Comparison of ENCODE assay signal across 8 mouse cellular contexts in genomic region chr2:80445926-80446307, GRCm38 (mm10). TPM values are rescaled to one million over a fixed set of nuclear protein-coding genes. Genes with fewer than 3 reads are reported as not detected.
DNase-seq lines count a peak whose midpoint lies in the region; ATAC-seq and TF ChIP-seq lines count a peak whose summit lies in the region.

No protein-coding gene starts in this region.

- no peak overlapping the region for H3K9ac ChIP-seq in lung, postnatal 0 days (replicated peaks; ENCODE audit: low read depth)
- H3K9ac ChIP-seq in limb, embryonic 14.5 days (ENCODE audit: low read depth, low read length, severe bottlenecking): peak overlapping the region; percentile 53
- peak overlapping the region; percentile 69; the same call in 1 of the 2 replicates for H3K9ac ChIP-seq in stomach, embryonic 16.5 days (ENCODE audit: low read length)

- ATAC-seq in lung, postnatal 0 days: no peak
- no peak for ATAC-seq in limb, embryonic 14.5 days (ENCODE audit: low FRiP score, low read depth)
- ATAC-seq in stomach, embryonic 16.5 days (ENCODE audit: insufficient read depth, low FRiP score): no peak

- peaks cover 2% of the 10 kb centered on the region; the same call in 1 of the 2 replicates for H3K9me3 ChIP-seq in lung, postnatal 0 days (ENCODE audit: low read length)
- peaks cover 7% of the 10 kb centered on the region for H3K9me3 ChIP-seq in limb, embryonic 14.5 days (ENCODE audit: control insufficient read depth, low read length)
- peaks cover 6% of the 10 kb centered on the region for H3K9me3 ChIP-seq in stomach, embryonic 16.5 days (replicated peaks; ENCODE audit: control insufficient read depth, low read length)

- no peak for TF ChIP-seq POLR2A in cerebellum, adult 2 months (IDR thresholded peaks at IDR 0.05; ENCODE audit: borderline replicate concordance, insufficient read depth, low read length)
- TF ChIP-seq POLR2A in limb, embryonic 14.5 days (IDR thresholded peaks at IDR 0.05; ENCODE audit: borderline replicate concordance, extremely low read depth, insufficient read depth, insufficient read length): no peak

- H3K27me3 ChIP-seq in cerebellum, adult 2 months (ENCODE audit: control insufficient read depth, insufficient read depth, low read length): no peaks in the 10 kb centered on the region
- peaks cover 5% of the 10 kb centered on the region; the same call in 1 of the 2 replicates for H3K27me3 ChIP-seq in lung, postnatal 0 days (replicated peaks; ENCODE audit: insufficient read depth, low read length)
- H3K27me3 ChIP-seq in limb, embryonic 14.5 days (ENCODE audit: control insufficient read depth, insufficient read depth, low read length): peaks cover 12% of the 10 kb centered on the region; the same call in 1 of the 2 replicates
- H3K27me3 ChIP-seq in stomach, embryonic 16.5 days (ENCODE audit: control insufficient read depth, insufficient read depth, low read length): peaks cover 14% of the 10 kb centered on the region

- H3K4me3 ChIP-seq in cerebellum, adult 2 months (replicated peaks; ENCODE audit: insufficient read depth, low read depth, low read length): peak overlapping the region; percentile 73
- peak overlapping the region; percentile 53 for H3K4me3 ChIP-seq in lung, postnatal 0 days (ENCODE audit: low read depth, low read length)
- peak overlapping the region; percentile 61 for H3K4me3 ChIP-seq in limb, embryonic 14.5 days (replicated peaks; ENCODE audit: low read length)
- H3K4me3 ChIP-seq in stomach, embryonic 16.5 days (replicated peaks; ENCODE audit: low read length): peak overlapping the region; percentile 64

- no peak for TF ChIP-seq EP300 in lung, postnatal 0 days (IDR thresholded peaks at IDR 0.05)

- peak overlapping the region; percentile 96 for H3K4me2 ChIP-seq in lung, postnatal 0 days (replicated peaks; ENCODE audit: low read depth, low read length)
- H3K4me2 ChIP-seq in limb, embryonic 14.5 days (replicated peaks; ENCODE audit: low read depth, low read length, severe bottlenecking): peak overlapping the region; percentile 92
- peak overlapping the region; percentile 100 for H3K4me2 ChIP-seq in stomach, embryonic 16.5 days (ENCODE audit: low read depth, low read length)

- 60% methylated on average over 10 of the region's 10 CpGs for WGBS in cerebellum, adult 2 months
- WGBS in lung, postnatal 0 days: 21% methylated on average over 10 of the region's 10 CpGs
- WGBS in limb, embryonic 14.5 days: 6% methylated on average over 10 of the region's 10 CpGs
- WGBS in stomach, embryonic 16.5 days: 22% methylated on average over 10 of the region's 10 CpGs

- no peak for TF ChIP-seq CTCF in cerebellum, adult 2 months (IDR thresholded peaks at IDR 0.05; ENCODE audit: borderline replicate concordance, insufficient read depth, low read depth, low read length)
- no peak for TF ChIP-seq CTCF in lung, postnatal 0 days (IDR thresholded peaks at IDR 0.05)

- H3K27ac ChIP-seq in cerebellum, adult 2 months (ENCODE audit: insufficient read depth, low read length): no peak overlapping the region
- no peak overlapping the region for H3K27ac ChIP-seq in lung, postnatal 0 days (ENCODE audit: low read length)
- H3K27ac ChIP-seq in limb, embryonic 14.5 days (replicated peaks; ENCODE audit: low read depth, low read length): no peak overlapping the region
- H3K27ac ChIP-seq in stomach, embryonic 16.5 days (ENCODE audit: low read length): no peak overlapping the region

- DNase-seq in cerebellum, adult 2 months: no peak
- DNase-seq in cerebellum, adult 11 months: no peak
- no peak for DNase-seq in lung, postnatal 0 days (ENCODE audit: low spot score)
- DNase-seq in lung, adult 18-20 months: no peak
- DNase-seq in limb, embryonic 14.5 days (ENCODE audit: low spot score): no peak
- DNase-seq in MN1 (ENCODE audit: low spot score): no peak
- no peak for DNase-seq in frontal cortex, postnatal 25 days (ENCODE audit: low spot score in 2 of 2)

- H3K36me3 ChIP-seq in lung, postnatal 0 days (ENCODE audit: insufficient read depth, low read length): no peaks in the 10 kb centered on the region
- H3K36me3 ChIP-seq in limb, embryonic 14.5 days (ENCODE audit: control insufficient read depth, insufficient read depth, low read length): no peaks in the 10 kb centered on the region
- no peaks in the 10 kb centered on the region for H3K36me3 ChIP-seq in stomach, embryonic 16.5 days (ENCODE audit: control insufficient read depth, insufficient read depth, low read length)

- H3K4me1 ChIP-seq in cerebellum, adult 2 months (ENCODE audit: control insufficient read depth, insufficient read depth, low read length): no peaks in the 10 kb centered on the region
- peaks cover 8% of the 10 kb centered on the region; the same call in 1 of the 2 replicates for H3K4me1 ChIP-seq in lung, postnatal 0 days (ENCODE audit: insufficient read depth, low read depth, low read length)
- no peaks in the 10 kb centered on the region; the same call in 1 of the 2 replicates for H3K4me1 ChIP-seq in limb, embryonic 14.5 days (ENCODE audit: control insufficient read depth, insufficient read depth, low read length)
- H3K4me1 ChIP-seq in stomach, embryonic 16.5 days (ENCODE audit: control insufficient read depth, insufficient read depth, low read length): peaks cover 7% of the 10 kb centered on the region

RNA-seq across cellular contexts. Expression of gene Frzb, which starts 1.5 kb away (rescaled TPM):
- polyA plus RNA-seq in cerebellum, adult 2 months (2012; rRNA removed): 3.3 and 3.7 TPM in 2 replicates
- polyA plus RNA-seq in lung, postnatal 0 days (2015; fragmentation: Nextera tagmentation; extraction: Ambion mirVana): 0.24 and 0.42 TPM in 2 replicates
- 13.9 and 17.2 TPM in 2 replicates for polyA plus RNA-seq in limb, embryonic 14.5 days (2012; rRNA removed)
- polyA plus RNA-seq in limb, embryonic 14.5 days (2014; fragmentation: Nextera tagmentation; extraction: Ambion mirVana): 10.5 and 10.8 TPM in 2 replicates
- polyA plus RNA-seq in stomach, embryonic 16.5 days (2015; fragmentation: Nextera tagmentation; extraction: Ambion mirVana): 3.8 and 6.5 TPM in 2 replicates
